Mouse (Mus musculus): ENCODE data around the gene Nup88. TPM values are rescaled to one million over a fixed set of nuclear protein-coding genes. Genes with fewer than 3 reads are reported as not detected.

Gene Nup88
- 187 and 193 TPM in 2 replicates for polyA plus RNA-seq (2014; fragmentation: Nextera tagmentation; extraction: Ambion mirVana)

GRCm38 (mm10) chr11:70969821-70970559, at the start of gene Nup88, which contains the start of gene Rpain:
TSS of gene Nup88 (minus strand) at chr11:70969973.
TSS of gene Rpain (plus strand) at chr11:70970213.
- under 1% methylated on average over 43 of the region's 43 CpGs for WGBS
- H3K4me3 ChIP-seq (ENCODE audit: low read depth, low read length): peak within 1 kb of the TSS; percentile 93
- peak; percentile 97 for DNase-seq (ENCODE audit: low spot score)

GRCm38 (mm10) chr11:71018416-71019200, 48.8 kb upstream of the Nup88 start:
- 6% methylated on average over 28 of the region's 28 CpGs for WGBS
- H3K27ac ChIP-seq (replicated peaks; ENCODE audit: low read depth, low read length): no peak overlapping the region; the same call in 1 of the 2 replicates

More at GRCm38 (mm10) chr11:70969821-70970559, at the start of gene Nup88, which contains the start of gene Rpain:
- no peaks in the 10 kb centered on the region for H3K4me1 ChIP-seq (ENCODE audit: control insufficient read depth, insufficient read depth, low read length)
- peak; percentile 98 for ATAC-seq (replicated peaks; ENCODE audit: insufficient number of reproducible peaks, low FRiP score, low TSS enrichment, low read depth)
- H3K27ac ChIP-seq (replicated peaks; ENCODE audit: low read depth, low read length): peak within 1 kb of the TSS; percentile 68; the same call in 1 of the 2 replicates
- 0 out of 2 replicates have a peak, but pooled peaks cover 2% of the 10 kb centered on the region for H3K36me3 ChIP-seq (replicated peaks; ENCODE audit: control insufficient read depth, insufficient read depth, low read depth, low read length)
- no peaks in the 10 kb centered on the region for H3K9me3 ChIP-seq (replicated peaks; ENCODE audit: control insufficient read depth, low read length)
- peak within 1 kb of the TSS; percentile 66 for H3K4me2 ChIP-seq (ENCODE audit: low read depth, low read length)
- no peaks in the 10 kb centered on the region for H3K27me3 ChIP-seq (ENCODE audit: control insufficient read depth, insufficient read depth, low read length)
- peak within 1 kb of the TSS; percentile 96 for H3K9ac ChIP-seq (replicated peaks; ENCODE audit: low read length)

GRCm38 (mm10) chr11:71017051-71017450, 47.3 kb upstream of the Nup88 start:
- no peak overlapping the region for H3K4me2 ChIP-seq (ENCODE audit: low read depth, low read length)
- DNase-seq (ENCODE audit: low spot score) (no peak), ATAC-seq (replicated peaks; ENCODE audit: insufficient number of reproducible peaks, low FRiP score, low TSS enrichment, low read depth) (no peak)
- H3K4me1 ChIP-seq (ENCODE audit: control insufficient read depth, insufficient read depth, low read length): no peaks in the 10 kb centered on the region
- no peak overlapping the region for H3K9ac ChIP-seq (replicated peaks; ENCODE audit: low read length)
- H3K4me3 ChIP-seq (ENCODE audit: low read depth, low read length): no peak overlapping the region
- H3K27ac ChIP-seq (replicated peaks; ENCODE audit: low read depth, low read length): no peak overlapping the region
- no peaks in the 10 kb centered on the region for H3K27me3 ChIP-seq (ENCODE audit: control insufficient read depth, insufficient read depth, low read length)
- 93% methylated on average over 1 of the region's 1 CpGs for WGBS
- H3K36me3 ChIP-seq (replicated peaks; ENCODE audit: control insufficient read depth, insufficient read depth, low read depth, low read length): peaks cover 3% of the 10 kb centered on the region
- H3K9me3 ChIP-seq (replicated peaks; ENCODE audit: control insufficient read depth, low read length): no peaks in the 10 kb centered on the region

More at GRCm38 (mm10) chr11:71018416-71019200, 48.8 kb upstream of the Nup88 start:
- no peak for DNase-seq (ENCODE audit: low spot score)
- peak overlapping the region; percentile 91 for H3K9ac ChIP-seq (replicated peaks; ENCODE audit: low read length)
- no peaks in the 10 kb centered on the region for H3K9me3 ChIP-seq (replicated peaks; ENCODE audit: control insufficient read depth, low read length)
- ATAC-seq (replicated peaks; ENCODE audit: insufficient number of reproducible peaks, low FRiP score, low TSS enrichment, low read depth): no peak; the same call in 1 of the 2 replicates
- H3K4me2 ChIP-seq (ENCODE audit: low read depth, low read length): peak overlapping the region; percentile 34
- H3K27me3 ChIP-seq (ENCODE audit: control insufficient read depth, insufficient read depth, low read length): no peaks in the 10 kb centered on the region
- H3K4me1 ChIP-seq (ENCODE audit: control insufficient read depth, insufficient read depth, low read length): no peaks in the 10 kb centered on the region
- no peaks in the 10 kb centered on the region for H3K36me3 ChIP-seq (replicated peaks; ENCODE audit: control insufficient read depth, insufficient read depth, low read depth, low read length)
- peak overlapping the region; percentile 87 for H3K4me3 ChIP-seq (ENCODE audit: low read depth, low read length)

- H3K4me2 ChIP-seq (ENCODE audit: low read depth, low read length): no peak overlapping the region
These were observed 43.0 kb upstream of the Nup88 start for GRCm38 (mm10) chr11:71012743-71013142.

GRCm38 (mm10) chr11:71008321-71008720, 38.5 kb upstream of the Nup88 start:
- DNase-seq (ENCODE audit: low spot score): no peak
- 95% methylated on average over 3 of the region's 3 CpGs for WGBS
- no peak overlapping the region for H3K27ac ChIP-seq (replicated peaks; ENCODE audit: low read depth, low read length)
- H3K9ac ChIP-seq (replicated peaks; ENCODE audit: low read length): no peak overlapping the region
- H3K27me3 ChIP-seq (ENCODE audit: control insufficient read depth, insufficient read depth, low read length): no peaks in the 10 kb centered on the region
- H3K4me2 ChIP-seq (ENCODE audit: low read depth, low read length): no peak overlapping the region
- no peaks in the 10 kb centered on the region for H3K4me1 ChIP-seq (ENCODE audit: control insufficient read depth, insufficient read depth, low read length)
- H3K36me3 ChIP-seq (replicated peaks; ENCODE audit: control insufficient read depth, insufficient read depth, low read depth, low read length): peaks cover 3% of the 10 kb centered on the region
- no peaks in the 10 kb centered on the region for H3K9me3 ChIP-seq (replicated peaks; ENCODE audit: control insufficient read depth, low read length)
- no peak overlapping the region for H3K4me3 ChIP-seq (ENCODE audit: low read depth, low read length)
- no peak for ATAC-seq (replicated peaks; ENCODE audit: insufficient number of reproducible peaks, low FRiP score, low TSS enrichment, low read depth)

More at GRCm38 (mm10) chr11:71012743-71013142, 43.0 kb upstream of the Nup88 start:
- ATAC-seq (replicated peaks; ENCODE audit: insufficient number of reproducible peaks, low FRiP score, low TSS enrichment, low read depth) (no peak), DNase-seq (ENCODE audit: low spot score) (no peak)
- H3K9ac ChIP-seq (replicated peaks; ENCODE audit: low read length): no peak overlapping the region
- 96% methylated on average over 7 of the region's 7 CpGs for WGBS
- no peak overlapping the region for H3K4me3 ChIP-seq (ENCODE audit: low read depth, low read length)
- no peaks in the 10 kb centered on the region for H3K9me3 ChIP-seq (replicated peaks; ENCODE audit: control insufficient read depth, low read length)
- H3K4me1 ChIP-seq (ENCODE audit: control insufficient read depth, insufficient read depth, low read length): no peaks in the 10 kb centered on the region
- H3K27ac ChIP-seq (replicated peaks; ENCODE audit: low read depth, low read length): no peak overlapping the region
- peaks cover 3% of the 10 kb centered on the region for H3K36me3 ChIP-seq (replicated peaks; ENCODE audit: control insufficient read depth, insufficient read depth, low read depth, low read length)
- H3K27me3 ChIP-seq (ENCODE audit: control insufficient read depth, insufficient read depth, low read length): no peaks in the 10 kb centered on the region

GRCm38 (mm10) chr11:71007831-71008230, 38.1 kb upstream of the Nup88 start:
- no peak for ATAC-seq (replicated peaks; ENCODE audit: insufficient number of reproducible peaks, low FRiP score, low TSS enrichment, low read depth)
- DNase-seq (ENCODE audit: low spot score): no peak
- Histone ChIP-seq H3K4me2 (ENCODE audit: low read depth, low read length) (no peak overlapping the region), H3K9me3 (replicated peaks; ENCODE audit: control insufficient read depth, low read length) (no peaks in the 10 kb centered on the region), H3K27ac (replicated peaks; ENCODE audit: low read depth, low read length) (no peak overlapping the region), H3K9ac (replicated peaks; ENCODE audit: low read length) (no peak overlapping the region), H3K27me3 (ENCODE audit: control insufficient read depth, insufficient read depth, low read length) (no peaks in the 10 kb centered on the region), H3K4me1 (ENCODE audit: control insufficient read depth, insufficient read depth, low read length) (no peaks in the 10 kb centered on the region), H3K36me3 (replicated peaks; ENCODE audit: control insufficient read depth, insufficient read depth, low read depth, low read length) (peaks cover 3% of the 10 kb centered on the region), H3K4me3 (ENCODE audit: low read depth, low read length) (no peak overlapping the region)
- WGBS: 90% methylated on average over 7 of the region's 7 CpGs

- no peaks in the 10 kb centered on the region for H3K9me3 ChIP-seq (replicated peaks; ENCODE audit: control insufficient read depth, low read length)
- no peaks in the 10 kb centered on the region for H3K27me3 ChIP-seq (ENCODE audit: control insufficient read depth, insufficient read depth, low read length)
- H3K27ac ChIP-seq (replicated peaks; ENCODE audit: low read depth, low read length): no peak overlapping the region
- no peak for ATAC-seq (replicated peaks; ENCODE audit: insufficient number of reproducible peaks, low FRiP score, low TSS enrichment, low read depth)
- WGBS: 96% methylated on average over 6 of the region's 6 CpGs
- no peak for DNase-seq (ENCODE audit: low spot score)
- no peak overlapping the region for H3K4me3 ChIP-seq (ENCODE audit: low read depth, low read length)
- no peak overlapping the region for H3K9ac ChIP-seq (replicated peaks; ENCODE audit: low read length)
- H3K36me3 ChIP-seq (replicated peaks; ENCODE audit: control insufficient read depth, insufficient read depth, low read depth, low read length): no peaks in the 10 kb centered on the region
- H3K4me1 ChIP-seq (ENCODE audit: control insufficient read depth, insufficient read depth, low read length): no peaks in the 10 kb centered on the region
- H3K4me2 ChIP-seq (ENCODE audit: low read depth, low read length): no peak overlapping the region
These were observed 37.3 kb upstream of the Nup88 start for GRCm38 (mm10) chr11:71007026-71007425.

Measured in embryonic facial prominence, embryonic 11.5 days (tissue).